Mouse (Mus musculus): ENCODE results near the gene Cryzl1. TPM values are rescaled to one million over a fixed set of nuclear protein-coding genes. Genes with fewer than 3 reads are reported as not detected.

Cryzl1 gene
- total RNA-seq (2021): 100 to 1,000 TPM; 106 to 110 TPM
- long read RNA-seq, experiment 1, transcript Cryzl1-202 (10 exons, 1,154 nt): minor isoform, 7 of 185 reads
- long read RNA-seq, experiment 1, transcript Cryzl1-201 (13 exons, 1,965 nt): major isoform, 84 of 185 reads
- long read RNA-seq, experiment 1, partial matches to known transcripts: 55 of 185 reads
- long read RNA-seq, experiment 1, other reads (novel, unspliced or antisense): 36 of 185 reads
- long read RNA-seq, experiment 2, transcript Cryzl1-202 (10 exons, 1,154 nt): minor isoform, 7 of 128 reads
- long read RNA-seq, experiment 2, transcript Cryzl1-201 (13 exons, 1,965 nt): major isoform, 60 of 128 reads
- long read RNA-seq, experiment 2, partial matches to known transcripts: 41 of 128 reads
- long read RNA-seq, experiment 2, other reads (novel, unspliced or antisense): 17 of 128 reads

DNA sequence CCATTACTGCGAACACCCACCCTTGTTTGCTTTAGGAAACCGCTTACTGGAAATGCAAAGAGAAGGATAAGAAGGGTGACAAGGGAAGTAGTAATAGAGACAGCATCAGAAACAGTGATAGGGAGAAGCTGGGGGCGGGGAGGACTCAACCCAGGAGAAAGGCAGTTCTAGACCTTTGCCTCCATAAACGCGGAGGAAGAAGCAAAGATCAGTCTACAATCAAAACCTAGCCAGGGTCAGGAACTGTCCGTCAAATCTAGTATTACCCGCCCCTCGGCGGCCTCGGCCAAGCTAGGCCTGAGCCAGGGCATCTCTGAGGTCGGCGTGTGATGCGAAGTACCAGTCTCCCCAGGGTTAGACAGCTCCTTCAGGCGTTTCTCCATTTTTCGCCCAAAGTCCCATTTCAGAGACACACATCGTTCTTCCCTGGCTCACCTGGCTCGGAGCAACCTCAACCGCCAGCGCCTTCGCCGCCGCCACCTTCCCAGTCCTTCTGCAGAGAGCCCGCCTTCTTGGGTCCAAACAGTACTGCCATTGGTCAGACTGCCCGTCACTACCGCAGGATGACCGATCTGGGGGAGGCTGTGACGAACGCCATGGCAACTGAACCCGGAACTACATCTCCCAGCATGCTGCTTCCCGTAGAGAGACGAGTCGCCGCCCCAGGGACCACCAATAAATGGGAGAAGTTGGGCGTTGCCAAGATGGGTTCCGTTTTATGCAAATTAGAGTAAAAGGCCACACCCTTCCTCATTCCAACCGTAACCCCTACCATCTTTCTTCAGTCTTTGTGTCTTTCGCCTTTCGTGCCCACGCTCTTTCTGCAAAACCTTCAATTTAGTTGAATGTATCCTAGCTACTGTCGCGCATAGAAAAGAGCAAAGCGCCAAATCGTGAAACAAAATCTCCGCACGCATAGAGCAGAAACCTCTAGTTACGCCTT is at the start of gene Cryzl1:
Cryzl1 (minus strand) TSS at position 853 of the 943 bp plus-strand sequence.
- DNase-seq (ENCODE audit: low spot score in 2 of 2): peak; percentile 98

DNA sequence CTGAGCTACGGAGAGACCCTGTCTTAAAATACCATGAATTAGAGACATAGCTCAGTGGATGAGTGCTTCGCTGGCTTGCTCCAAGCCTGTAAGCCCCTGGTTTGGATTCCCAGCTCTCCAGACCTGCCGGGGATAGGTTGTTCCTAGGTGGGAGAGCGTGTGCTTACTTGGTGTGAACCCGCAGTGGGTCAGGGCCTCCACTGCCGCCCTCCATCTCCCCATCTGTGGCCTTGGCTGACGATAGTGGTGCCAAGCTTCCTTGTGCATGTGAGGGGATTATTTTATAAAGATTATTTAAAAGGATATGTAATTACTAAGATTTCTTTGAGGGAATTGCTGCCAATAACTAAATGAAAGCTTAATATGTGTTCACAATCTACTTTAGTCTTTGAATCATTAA is 43.8 kb upstream of the Cryzl1 start:
- DNase-seq (ENCODE audit: low spot score in 2 of 2): no peak

GRCm38 (mm10) chr16:91771334-91771733 is 42.6 kb upstream of the Cryzl1 start:
- no peak for DNase-seq (ENCODE audit: low spot score in 2 of 2)

- DNase-seq (ENCODE audit: low spot score in 2 of 2): no peak
These were observed 41.9 kb upstream of the Cryzl1 start for GRCm38 (mm10) chr16:91770662-91771061.

GRCm38 (mm10) chr16:91769911-91770310 is 41.1 kb upstream of the Cryzl1 start:
- no peak for DNase-seq (ENCODE audit: low spot score in 2 of 2)

GRCm38 (mm10) chr16:91768586-91768985 is 39.8 kb upstream of the Cryzl1 start:
- no peak for DNase-seq (ENCODE audit: low spot score in 2 of 2)

- no peak for DNase-seq (ENCODE audit: low spot score in 2 of 2)
These were observed 38.5 kb upstream of the Cryzl1 start for GRCm38 (mm10) chr16:91767165-91767701.

- no peak for DNase-seq (ENCODE audit: low spot score in 2 of 2)
These were observed 37.0 kb upstream of the Cryzl1 start for GRCm38 (mm10) chr16:91765816-91766210.

GRCm38 (mm10) chr16:91765121-91765815 is 36.5 kb upstream of the Cryzl1 start:
- no peak for DNase-seq (ENCODE audit: low spot score in 2 of 2)

DNA sequence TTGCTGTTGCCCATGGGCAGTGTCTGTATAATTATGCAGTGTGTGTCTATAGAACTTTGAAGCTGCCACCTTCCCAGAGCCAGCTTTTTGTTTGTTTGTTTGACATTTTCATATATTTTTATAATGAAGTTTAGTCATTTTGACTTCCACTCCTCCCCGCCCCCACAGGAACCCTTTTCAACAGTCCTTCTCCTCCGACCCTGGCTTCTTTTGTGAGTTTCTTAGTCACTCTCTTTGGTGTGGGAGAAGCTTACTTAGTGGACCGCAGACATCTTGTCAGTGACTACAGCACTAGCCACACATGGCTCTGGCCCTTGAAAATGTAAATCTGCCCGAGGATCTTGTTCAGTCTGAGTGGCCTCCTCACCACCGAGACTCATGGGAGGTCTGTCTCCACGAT is 35.6 kb upstream of the Cryzl1 start:
- no peak for DNase-seq (ENCODE audit: low spot score in 2 of 2)

- DNase-seq (ENCODE audit: low spot score in 2 of 2): no peak
These were observed 35.2 kb upstream of the Cryzl1 start for GRCm38 (mm10) chr16:91763975-91764374.

GRCm38 (mm10) chr16:91762476-91762875 is 33.7 kb upstream of the Cryzl1 start:
- no peak for DNase-seq (ENCODE audit: low spot score in 2 of 2)

DNA sequence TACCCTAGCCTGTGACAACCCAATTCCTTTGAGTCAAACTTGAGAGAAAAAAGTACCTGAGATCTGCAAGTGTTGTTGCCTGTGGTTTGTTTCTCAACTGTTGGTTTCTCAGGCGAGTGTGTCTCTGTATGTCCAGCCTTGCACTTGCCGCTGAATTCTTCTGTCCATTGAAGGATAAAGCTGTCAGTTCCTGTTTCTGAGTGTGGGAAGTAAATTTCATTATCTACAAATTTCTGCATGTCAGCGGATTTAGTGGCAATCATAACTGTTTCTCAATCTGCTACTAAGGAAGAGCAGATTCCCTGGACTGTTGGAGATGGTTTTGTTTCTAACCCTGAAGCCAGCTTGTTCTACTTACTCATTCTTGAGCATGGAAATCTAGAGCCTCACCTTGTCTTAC is 33.0 kb upstream of the Cryzl1 start:
- DNase-seq (ENCODE audit: low spot score in 2 of 2): no peak

DNA sequence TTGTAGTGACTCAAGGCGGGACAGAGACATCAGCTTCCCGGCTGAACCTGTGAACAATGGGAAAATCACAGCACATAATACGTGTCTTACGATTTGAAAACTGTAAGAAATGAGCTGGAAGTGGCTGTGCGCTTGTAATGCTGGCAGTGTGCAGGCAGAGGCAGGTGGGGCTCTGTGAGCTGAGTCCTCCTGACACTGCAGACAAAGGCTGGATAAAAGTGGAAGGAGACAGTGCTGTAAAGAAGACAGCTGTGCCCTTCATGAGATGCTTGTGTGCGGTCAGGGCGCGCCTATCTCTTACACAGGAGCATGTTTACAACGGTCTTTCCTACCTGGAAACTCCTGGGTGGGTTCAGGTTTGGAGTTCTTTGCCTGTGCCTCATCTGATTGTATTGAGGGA is 32.4 kb upstream of the Cryzl1 start:
- no peak for DNase-seq (ENCODE audit: low spot score in 2 of 2)

- DNase-seq (ENCODE audit: low spot score in 2 of 2): no peak
These were observed 26.2 kb upstream of the Cryzl1 start for GRCm38 (mm10) chr16:91754957-91755356.

DNA sequence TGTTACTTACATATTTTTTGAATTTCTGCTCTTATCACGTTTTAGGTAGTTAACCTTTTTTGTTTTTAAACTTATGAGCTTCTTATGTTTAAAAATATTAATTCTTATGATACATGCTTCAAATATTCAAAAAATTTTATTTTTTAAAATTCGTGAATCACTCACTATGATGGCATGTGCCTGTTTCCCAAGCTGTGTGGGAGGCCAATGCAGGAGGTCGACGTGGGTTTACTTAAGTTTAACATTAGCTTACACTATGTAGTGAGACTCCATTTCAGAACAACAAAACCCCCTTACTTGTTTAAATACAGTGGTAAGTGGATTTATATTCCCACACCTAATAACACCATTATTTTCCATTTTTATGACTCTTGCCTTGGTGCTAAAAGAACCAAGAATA is 24.8 kb upstream of the Cryzl1 start:
- DNase-seq (ENCODE audit: low spot score in 2 of 2): no peak

DNA sequence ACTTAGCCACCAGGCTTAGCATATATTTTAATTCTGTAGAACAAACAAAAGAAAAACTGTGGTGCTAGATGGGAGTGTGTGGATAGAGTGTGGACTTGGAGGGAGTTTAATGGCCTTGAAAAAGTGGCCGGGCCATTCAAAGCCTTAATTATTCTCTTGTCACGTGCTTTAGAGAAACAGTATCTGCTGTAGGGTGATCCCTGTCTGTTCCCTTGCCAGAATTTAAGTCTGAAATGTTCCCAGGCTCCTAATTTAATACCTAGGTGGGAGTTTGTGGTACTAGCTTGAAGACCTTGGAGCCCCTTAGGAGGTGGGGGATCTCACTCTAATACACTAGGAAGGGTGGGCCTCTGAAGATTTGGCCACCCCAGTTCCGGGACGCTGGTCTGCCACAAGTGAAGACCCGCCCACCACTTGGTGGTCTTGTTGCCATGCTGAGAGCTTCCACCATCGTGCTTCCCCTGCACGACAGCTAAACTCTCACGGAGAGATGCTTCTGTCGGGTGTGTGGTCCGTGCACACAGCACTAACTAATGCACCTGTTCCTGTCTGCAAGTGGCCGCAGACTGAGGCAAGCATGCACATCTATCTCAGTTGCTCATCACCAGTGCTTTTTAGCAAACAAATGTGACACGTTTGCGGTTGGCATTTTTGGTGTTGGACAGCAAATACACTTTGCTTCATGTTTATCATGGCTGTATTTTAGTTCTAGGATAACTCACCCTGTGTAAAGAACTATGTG is 23.0 kb upstream of the Cryzl1 start:
- DNase-seq (ENCODE audit: low spot score in 2 of 2): no peak

GRCm38 (mm10) chr16:91747567-91747966 is 18.8 kb upstream of the Cryzl1 start:
- no peak for DNase-seq (ENCODE audit: low spot score in 2 of 2)

DNA sequence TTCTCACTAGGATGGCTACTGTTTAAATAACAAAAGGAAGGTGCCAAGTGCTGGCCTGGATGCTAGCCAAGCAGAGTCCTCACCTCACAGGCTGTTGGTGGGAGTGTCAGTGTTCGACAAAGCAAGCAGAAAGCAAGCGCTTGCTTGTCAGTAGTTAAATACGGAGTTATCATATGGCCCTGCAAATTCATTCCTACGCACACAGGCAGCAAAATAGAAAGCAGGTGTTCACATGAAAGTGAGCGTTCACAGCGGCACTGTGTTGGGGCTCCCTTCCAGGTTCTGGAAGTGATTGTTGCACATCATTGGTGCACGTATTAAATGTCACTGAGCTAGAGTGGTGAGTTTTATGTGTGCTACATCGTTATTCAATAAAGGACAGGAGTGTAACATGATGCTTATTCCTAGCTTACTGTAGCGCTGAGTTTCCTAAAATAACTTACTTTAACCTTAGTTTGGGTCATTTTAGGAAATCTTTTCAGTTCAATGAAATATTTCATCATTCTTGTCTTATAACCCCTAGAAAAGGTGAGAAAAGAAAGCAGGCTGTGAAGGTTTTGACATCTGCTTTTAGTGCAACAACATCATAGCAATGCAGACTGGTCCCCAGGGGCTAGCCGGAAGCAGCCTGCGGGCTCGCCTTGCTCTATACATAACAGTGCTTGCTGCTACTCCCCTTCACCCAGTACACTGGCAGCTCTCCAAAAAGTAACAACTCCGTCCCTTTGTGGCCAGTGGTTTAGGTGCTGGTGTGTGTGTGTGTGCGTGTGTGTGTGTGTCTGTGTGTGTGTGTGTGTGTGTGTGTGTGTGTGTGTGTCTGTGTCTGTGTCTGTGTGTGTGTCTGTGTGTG is 17.6 kb upstream of the Cryzl1 start:
- DNase-seq (ENCODE audit: low spot score in 2 of 2): peak; percentile 56 to 60

GRCm38 (mm10) chr16:91743055-91743454 is 14.3 kb upstream of the Cryzl1 start:
- no peak for DNase-seq (ENCODE audit: low spot score in 2 of 2)
